Mouse (Mus musculus) cortical plate, adult 2 months (tissue): ENCODE data around the gene Ifrd1.

Experiments used
- CTCF ChIP-seq: fragments of 200-500 bp; IDR thresholded peaks from 2 replicates; pipeline ENCODE4 v1.5.1; 2011; ENCODE audit warnings: mild to moderate bottlenecking, control low read depth, low read length; ENCODE audit not compliant: insufficient read depth; ENCODE audit errors: extremely low read depth
- POLR2A ChIP-seq: fragments of 200-500 bp; IDR thresholded peaks from 2 replicates; pipeline ENCODE4 v1.6.1; 2011; ENCODE audit warnings: mild to moderate bottlenecking, low read length, control low read depth; ENCODE audit not compliant: insufficient read depth; ENCODE audit errors: extremely low read depth

DNA sequence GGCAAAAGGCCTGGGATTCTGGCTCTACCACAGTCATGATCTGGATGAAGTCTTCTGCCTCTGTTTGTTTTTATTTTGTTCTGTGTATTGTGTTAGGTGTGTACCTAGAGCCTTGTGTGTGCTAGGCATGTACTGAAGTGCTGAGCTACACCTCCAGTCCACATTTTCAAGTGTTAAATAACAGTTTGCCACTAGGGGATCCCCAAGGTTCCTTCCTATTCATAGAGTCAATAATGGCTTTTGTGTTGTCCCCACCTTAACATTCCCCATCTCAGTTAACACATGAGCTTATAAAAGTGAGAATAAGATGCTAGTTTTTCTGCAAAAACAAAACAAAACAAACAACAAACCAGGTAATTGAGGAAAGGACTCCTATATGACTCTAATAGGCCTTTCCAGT, 7.7 kb upstream of the Ifrd1 start:
- TF ChIP-seq CTCF (no peak), POLR2A (no peak)
